Mouse (Mus musculus) midbrain, embryonic 16.5 days (tissue): ENCODE measurements around the gene Cdkn3. TPM values are rescaled to one million over a fixed set of nuclear protein-coding genes. Genes with fewer than 3 reads are reported as not detected.

Experiments
- ATAC-seq: fragments of 200-750 bp; cut with Nextera tagmentation; 2 replicates; pipeline ENCODE4 v1.8.0; 2017; ENCODE audit warnings: moderate TSS enrichment
- H3K27ac ChIP-seq: fragments of 300-500 bp; sonication (generic); 2 replicates; pipeline ENCODE4 v1.5.1; 2014; ENCODE audit warnings: mild to moderate bottlenecking, low read length, mixed read lengths
- H3K27me3 ChIP-seq: fragments of 300-500 bp; sonication (generic); 2 replicates; pipeline ENCODE4 v1.6.1; 2014; ENCODE audit warnings: low read depth, low read length, mixed read lengths; ENCODE audit not compliant: control insufficient read depth, insufficient read depth
- H3K36me3 ChIP-seq: fragments of 300-500 bp; sonication (generic); 2 replicates; pipeline ENCODE4 v1.6.1; 2014; ENCODE audit warnings: mild to moderate bottlenecking, low read length, moderate library complexity, mixed read lengths; ENCODE audit not compliant: control insufficient read depth, insufficient read depth
- H3K4me1 ChIP-seq: fragments of 300-500 bp; sonication (generic); 2 replicates; pipeline ENCODE4 v1.6.1; 2014; ENCODE audit warnings: mild to moderate bottlenecking, low read length, mixed read lengths; ENCODE audit not compliant: control insufficient read depth, insufficient read depth
- H3K4me2 ChIP-seq: fragments of 300-500 bp; sonication (generic); 2 replicates; pipeline ENCODE4 v1.6.1; 2014; ENCODE audit warnings: mild to moderate bottlenecking, low read length, mixed read lengths
- H3K4me3 ChIP-seq: fragments of 300-500 bp; sonication (generic); 2 replicates; pipeline ENCODE4 v1.5.1; 2014; ENCODE audit warnings: low read depth, mild to moderate bottlenecking, low read length, moderate library complexity, mixed read lengths
- H3K9ac ChIP-seq: fragments of 300-500 bp; sonication (generic); 2 replicates; pipeline ENCODE4 v1.6.1; 2014; ENCODE audit warnings: low read depth, low read length, mixed read lengths
- H3K9me3 ChIP-seq: fragments of 300-500 bp; sonication (generic); replicated peaks from 2 replicates; pipeline ENCODE4 v1.6.1; 2014; ENCODE audit warnings: mild to moderate bottlenecking, low read length, mixed read lengths; ENCODE audit not compliant: control insufficient read depth, poor library complexity, severe bottlenecking
- WGBS: fragments of 180-500 bp; shearing (Covaris S2); extraction: QIAGEN DNeasy Blood & Tissue Kit; methylation state at CpG from one replicate; pipeline ENCODE4 v1.1.7; 2014; 5-methylcytosine and 5-hydroxymethylcytosine counted together
- polyA plus RNA-seq: library from polyadenylated mRNA; unstranded; fragments of >200 nt; fragmentation: Nextera tagmentation; extraction: Ambion mirVana; gene quantifications from 2 replicates; pipeline ENCODE4 v1.2.1, GENCODE M21; 2015

The Cdkn3 gene
- polyA plus RNA-seq, 1 experiment from 2014 or later: 7.5 TPM

DNA sequence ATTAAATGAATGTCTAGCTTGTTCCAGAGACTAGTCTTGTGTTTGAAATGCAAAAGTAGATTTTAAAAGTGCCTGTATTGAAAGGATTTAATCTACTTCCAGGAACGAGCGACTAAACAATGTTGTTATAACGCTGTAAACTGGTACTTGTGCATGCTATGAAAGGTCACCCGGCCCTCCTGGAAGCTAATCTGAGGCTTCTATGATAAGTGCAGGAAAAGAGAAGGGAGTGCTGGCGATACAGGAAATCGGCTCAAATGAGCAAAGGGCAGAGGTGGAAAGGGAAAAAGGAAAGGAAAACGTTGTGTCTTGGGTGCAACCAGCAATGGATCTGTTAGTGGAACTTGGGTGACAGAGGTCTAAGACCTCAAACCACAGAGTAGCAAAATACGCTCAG lies 28.2 kb downstream of the Cdkn3 start:
- Histone ChIP-seq H3K4me2 (peak overlapping the region; percentile 80), H3K9me3 (no peaks in the 10 kb centered on the region), H3K4me1 (peaks cover 14% of the 10 kb centered on the region), H3K36me3 (no peaks in the 10 kb centered on the region), H3K4me3 (peak overlapping the region; percentile 86), H3K9ac (peak overlapping the region; percentile 1; the same call in 1 of the 2 replicates), H3K27ac (peak overlapping the region; percentile 95; the same call in 1 of the 2 replicates), H3K27me3 (no peaks in the 10 kb centered on the region)
- 24% methylated on average over 8 of the region's 8 CpGs for WGBS
- peak; percentile 10; the same call in 1 of the 2 replicates for ATAC-seq

- H3K27ac ChIP-seq: no peak overlapping the region
- no peaks in the 10 kb centered on the region for H3K27me3 ChIP-seq
- no peak overlapping the region for H3K4me2 ChIP-seq
- peaks cover 13% of the 10 kb centered on the region for H3K4me1 ChIP-seq
- H3K36me3 ChIP-seq: no peaks in the 10 kb centered on the region
- H3K4me3 ChIP-seq: no peak overlapping the region
- 74% methylated on average over 4 of the region's 4 CpGs for WGBS
- no peaks in the 10 kb centered on the region for H3K9me3 ChIP-seq
- ATAC-seq: no peak
- H3K9ac ChIP-seq: no peak overlapping the region
Measured at GRCm38 (mm10) chr14:46790303-46790702, 30.0 kb downstream of the Cdkn3 start.

GRCm38 (mm10) chr14:46790723-46791122 lies 30.4 kb downstream of the Cdkn3 start:
- no peak overlapping the region for H3K9ac ChIP-seq
- no peak overlapping the region for H3K4me3 ChIP-seq
- no peaks in the 10 kb centered on the region for H3K36me3 ChIP-seq
- peaks cover 12% of the 10 kb centered on the region for H3K4me1 ChIP-seq
- H3K9me3 ChIP-seq: no peaks in the 10 kb centered on the region
- H3K27ac ChIP-seq: no peak overlapping the region
- whole genome bisulfite sequencing: 92% methylated on average over 6 of the region's 6 CpGs
- H3K4me2 ChIP-seq: no peak overlapping the region
- no peaks in the 10 kb centered on the region for H3K27me3 ChIP-seq
- no peak for ATAC-seq

DNA sequence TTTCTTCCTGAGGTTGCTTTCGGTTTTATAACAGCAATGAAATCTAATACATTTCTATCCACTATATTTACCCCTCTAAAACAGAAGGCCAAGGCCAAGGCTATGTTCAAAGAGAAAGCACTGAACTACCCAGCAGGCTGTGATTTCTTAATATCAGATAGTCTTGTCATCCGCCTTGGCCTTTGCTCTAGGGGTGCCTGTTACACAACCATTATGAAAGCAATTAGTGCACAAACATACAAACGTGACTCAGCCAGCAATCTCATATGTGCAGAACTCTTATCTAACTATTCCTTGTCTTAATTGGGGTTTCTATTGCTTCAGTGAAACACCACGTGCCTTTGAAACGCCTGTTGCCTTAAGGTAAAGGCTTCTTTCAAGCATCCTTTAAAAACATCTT lies 33.8 kb downstream of the Cdkn3 start:
- H3K27me3 ChIP-seq: no peaks in the 10 kb centered on the region
- WGBS: 90% methylated on average over 5 of the region's 5 CpGs

GRCm38 (mm10) chr14:46800684-46801345 lies 40.5 kb downstream of the Cdkn3 start:
- H3K27me3 ChIP-seq: no peaks in the 10 kb centered on the region
- H3K36me3 ChIP-seq: peaks cover 2% of the 10 kb centered on the region; the same call in 1 of the 2 replicates

More for the DNA sequence above, 33.8 kb downstream of the Cdkn3 start:
- Histone ChIP-seq H3K9ac (no peak overlapping the region), H3K4me2 (no peak overlapping the region), H3K9me3 (no peaks in the 10 kb centered on the region), H3K36me3 (no peaks in the 10 kb centered on the region), H3K27ac (no peak overlapping the region), H3K4me1 (no peaks in the 10 kb centered on the region), H3K4me3 (no peak overlapping the region)
- no peak for ATAC-seq

DNA sequence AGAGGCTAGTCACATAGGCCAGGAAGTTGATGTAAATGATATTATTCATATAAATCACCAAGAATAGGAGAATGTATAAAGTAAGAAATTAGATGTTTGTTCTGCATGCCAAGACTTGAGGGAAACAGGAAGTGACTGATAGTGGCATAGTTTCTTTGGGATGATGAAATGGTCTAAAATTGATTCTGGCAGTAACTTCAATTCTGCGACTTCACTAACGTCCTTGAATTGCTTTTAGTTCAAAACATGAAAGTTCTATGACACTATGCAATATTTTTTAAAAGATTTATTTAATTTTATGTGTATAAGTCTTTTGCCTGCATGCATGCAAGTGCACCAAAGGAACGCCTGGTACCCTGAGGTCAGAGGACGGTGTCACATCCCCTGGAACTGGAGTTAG lies 42.9 kb downstream of the Cdkn3 start:
- no peak overlapping the region for H3K4me2 ChIP-seq
- H3K36me3 ChIP-seq: peaks cover 2% of the 10 kb centered on the region; the same call in 1 of the 2 replicates
- 94% methylated on average over 4 of the region's 4 CpGs for WGBS
- no peak overlapping the region for H3K4me3 ChIP-seq
- H3K27me3 ChIP-seq: no peaks in the 10 kb centered on the region
- H3K4me1 ChIP-seq: no peaks in the 10 kb centered on the region
- ATAC-seq: no peak
- no peak overlapping the region for H3K27ac ChIP-seq
- H3K9me3 ChIP-seq: no peaks in the 10 kb centered on the region
- no peak overlapping the region for H3K9ac ChIP-seq

More at GRCm38 (mm10) chr14:46800684-46801345, 40.5 kb downstream of the Cdkn3 start:
- no peak for ATAC-seq
- no peak overlapping the region for H3K4me3 ChIP-seq
- H3K4me2 ChIP-seq: no peak overlapping the region
- no peaks in the 10 kb centered on the region for H3K9me3 ChIP-seq
- H3K27ac ChIP-seq: no peak overlapping the region
- WGBS: 86% methylated on average over 3 of the region's 3 CpGs
- H3K4me1 ChIP-seq: no peaks in the 10 kb centered on the region
- H3K9ac ChIP-seq: no peak overlapping the region

- H3K27ac ChIP-seq: no peak overlapping the region
- H3K9ac ChIP-seq: no peak overlapping the region
- peaks cover 2% of the 10 kb centered on the region; the same call in 1 of the 2 replicates for H3K36me3 ChIP-seq
- WGBS: 79% methylated on average over 1 of the region's 1 CpGs
- no peak for ATAC-seq
- H3K4me3 ChIP-seq: no peak overlapping the region
- no peak overlapping the region for H3K4me2 ChIP-seq
- H3K9me3 ChIP-seq: no peaks in the 10 kb centered on the region
- H3K4me1 ChIP-seq: no peaks in the 10 kb centered on the region
- H3K27me3 ChIP-seq: no peaks in the 10 kb centered on the region
Measured at GRCm38 (mm10) chr14:46803791-46804190, 43.5 kb downstream of the Cdkn3 start.

GRCm38 (mm10) chr14:46806186-46806585 lies 45.8 kb downstream of the Cdkn3 start:
- Histone ChIP-seq H3K4me3 (no peak overlapping the region), H3K9ac (no peak overlapping the region), H3K4me2 (no peak overlapping the region), H3K9me3 (no peaks in the 10 kb centered on the region), H3K27me3 (no peaks in the 10 kb centered on the region), H3K27ac (no peak overlapping the region), H3K4me1 (no peaks in the 10 kb centered on the region), H3K36me3 (peaks cover 6% of the 10 kb centered on the region)
- ATAC-seq: no peak
- WGBS: 86% methylated on average over 5 of the region's 5 CpGs

GRCm38 (mm10) chr14:46807927-46808326 lies 47.6 kb downstream of the Cdkn3 start:
- WGBS: 73% methylated on average over 3 of the region's 3 CpGs
- no peak overlapping the region for H3K27ac ChIP-seq
- H3K9me3 ChIP-seq: no peaks in the 10 kb centered on the region
- no peaks in the 10 kb centered on the region for H3K4me1 ChIP-seq
- H3K4me3 ChIP-seq: no peak overlapping the region
- no peak overlapping the region for H3K4me2 ChIP-seq
- H3K9ac ChIP-seq: no peak overlapping the region
- no peak for ATAC-seq
- H3K36me3 ChIP-seq: peaks cover 8% of the 10 kb centered on the region
- H3K27me3 ChIP-seq: no peaks in the 10 kb centered on the region
